Mouse (Mus musculus): ENCODE data around the gene Tmem38a. TPM values are rescaled to one million over a fixed set of nuclear protein-coding genes. Genes with fewer than 3 reads are reported as not detected.

Tmem38a gene
- polyA plus RNA-seq, 1 experiment from 2014 or later = 23.0 TPM

DNA sequence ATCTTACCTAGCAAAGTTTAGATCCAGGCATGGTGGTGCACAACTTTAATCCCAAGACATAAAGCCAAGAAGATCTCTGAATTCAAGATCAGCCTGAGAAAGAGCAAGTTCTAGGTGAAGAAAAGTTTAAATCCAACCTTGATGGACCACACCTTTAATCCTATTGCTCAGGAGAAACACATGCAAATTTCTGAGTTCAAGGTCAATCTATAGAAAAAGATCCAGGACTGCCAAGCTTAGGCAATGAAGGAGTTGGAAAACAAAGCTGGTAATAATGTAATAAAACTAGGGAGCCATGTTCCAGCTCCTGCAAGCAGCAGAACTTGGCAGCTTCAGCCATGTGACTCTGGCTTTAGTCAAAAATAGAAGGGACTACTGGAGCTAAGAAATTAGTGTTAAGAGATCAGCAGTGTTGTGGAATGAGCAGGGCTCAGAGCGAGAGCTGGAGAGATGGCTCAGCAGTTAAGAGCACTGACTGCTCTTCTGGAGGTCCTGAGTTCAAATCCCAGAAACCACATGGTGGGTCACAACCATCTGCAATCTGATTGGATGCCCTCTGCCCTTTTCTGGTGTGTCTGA is 10.7 kb upstream of the Tmem38a start:
- POLR2A ChIA-PET = interaction anchor here (0.6 to 0.8 kb wide), 2 partner anchors 215 to 1880 kb away, joined by 3 read pairs; no protein-coding TSS in a partner anchor
- no peak for DNase-seq (ENCODE audit: low read depth, low spot score)
- ATAC-seq = no peak
- in situ Hi-C loops (cut with MboI; ENCODE audit: low pct_unique_long_range_greater_than_20kb) = no loop called here
- no peaks in the 10 kb centered on the region for H3K27me3 ChIP-seq
- CTCF ChIA-PET = interaction anchor here (1.0 kb wide), 1 partner anchor 63 kb away, joined by 3 read pairs; no protein-coding TSS in a partner anchor
- no peak for TF ChIP-seq CTCF (IDR thresholded peaks at IDR 0.05)

DNA sequence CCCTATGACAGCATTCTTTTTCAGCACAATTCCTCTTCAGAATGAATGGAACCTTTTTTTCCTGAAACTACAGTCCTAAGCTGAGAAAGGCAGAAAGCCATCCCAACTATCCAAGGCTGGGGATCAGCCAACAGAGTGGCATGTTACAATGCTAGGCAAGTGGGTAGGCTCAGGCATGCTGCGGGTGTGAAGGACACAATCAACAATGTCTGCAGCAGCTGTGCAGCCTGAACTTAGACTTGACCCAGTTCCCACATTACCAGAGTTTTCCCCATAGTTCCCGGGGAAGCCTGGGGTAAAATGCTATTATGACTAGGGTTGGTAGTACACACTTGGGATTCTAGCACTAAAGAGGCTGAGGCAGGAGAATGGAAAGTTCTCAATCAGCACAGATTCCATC is 5.9 kb upstream of the Tmem38a start:
- POLR2A ChIA-PET = no interaction called here
- CTCF ChIA-PET = no interaction called here
- ATAC-seq (no peak), DNase-seq (ENCODE audit: low read depth, low spot score) (no peak)
- in situ Hi-C loops (cut with MboI; ENCODE audit: low pct_unique_long_range_greater_than_20kb) = no loop called here
- H3K27me3 ChIP-seq = no peaks in the 10 kb centered on the region
- no peak for TF ChIP-seq CTCF (IDR thresholded peaks at IDR 0.05)

DNA sequence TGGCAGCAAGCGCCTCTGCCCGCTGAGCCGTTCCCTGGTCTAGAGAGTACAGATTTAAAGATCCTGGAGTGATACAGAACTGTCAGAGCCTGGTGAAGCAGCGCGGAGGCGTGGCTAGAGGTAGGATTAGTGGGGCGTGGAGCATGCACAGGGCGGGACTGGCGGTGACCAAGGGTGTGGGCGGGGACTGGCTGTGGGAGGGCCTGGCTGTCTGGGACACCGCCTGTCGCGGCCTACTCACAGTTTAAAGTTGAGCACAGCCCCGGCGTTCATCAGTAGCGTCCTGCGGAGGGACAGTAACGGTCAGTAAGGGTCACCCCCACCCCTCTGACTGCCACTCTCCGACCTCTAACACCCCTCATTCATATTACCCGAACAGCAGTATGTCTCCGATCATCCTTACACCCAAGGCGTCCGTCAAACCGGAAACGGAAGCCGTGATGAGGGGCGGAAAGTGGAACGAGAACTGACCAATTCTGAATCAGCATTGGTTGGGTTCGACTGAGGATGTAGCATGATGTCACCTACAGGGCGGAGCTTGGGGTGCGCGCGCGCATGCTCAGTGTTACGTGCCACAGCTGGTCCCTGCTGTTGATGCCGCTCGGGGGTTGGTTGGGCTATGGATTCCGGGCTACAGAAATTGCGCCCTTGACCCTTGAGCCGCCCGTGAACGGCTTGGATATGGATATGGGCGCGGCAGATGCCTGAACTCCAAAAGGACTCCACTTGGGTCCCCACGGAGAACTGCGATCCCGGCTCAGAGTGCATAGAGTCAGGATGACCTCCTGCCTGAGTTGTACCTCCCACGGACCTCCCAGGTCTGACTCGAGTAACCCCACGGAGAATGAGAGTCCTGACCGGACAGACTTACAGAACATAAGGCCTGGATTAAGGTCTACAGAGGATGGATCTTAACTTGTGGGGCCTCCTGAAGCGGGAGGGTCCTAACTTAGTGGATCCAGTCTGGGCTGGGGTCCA is 933 bp upstream of the Tmem38a start, which contains the start of gene Smim7:
TSS of gene Smim7 (minus strand) at position 456 of the 978 bp plus-strand sequence.
- H3K27me3 ChIP-seq = no peaks in the 10 kb centered on the region
- POLR2A ChIA-PET = no interaction called here
- peak; percentile 95 for ATAC-seq
- in situ Hi-C loops (cut with MboI; ENCODE audit: low pct_unique_long_range_greater_than_20kb) = no loop called here
- TF ChIP-seq CTCF (IDR thresholded peaks at IDR 0.05) = no peak
- CTCF ChIA-PET = no interaction called here
- peak; percentile 97 for DNase-seq (ENCODE audit: low read depth, low spot score)

DNA sequence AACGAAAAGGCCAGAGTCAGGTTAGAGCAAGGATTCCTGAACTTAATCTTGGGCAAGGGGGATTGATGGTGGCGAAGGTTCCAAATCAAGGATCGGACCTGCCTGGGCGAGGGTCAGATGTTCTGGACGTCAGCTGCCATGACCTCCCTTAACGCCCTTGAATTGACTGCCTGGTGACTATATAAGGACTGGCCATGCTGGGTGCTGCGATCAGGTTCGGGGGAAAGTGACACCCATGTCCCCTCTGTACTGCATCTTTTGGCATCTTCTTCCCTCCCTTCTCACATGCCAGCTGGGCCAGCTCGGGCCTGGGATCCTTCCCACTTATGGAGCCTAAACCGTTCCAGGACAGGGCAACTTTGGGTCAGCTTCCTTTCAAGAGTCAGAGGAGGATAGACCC is 652 bp downstream of the Tmem38a start:
- ChIA-PET POLR2A (interaction anchor here (0.7 kb wide), 1 partner anchor 16 kb away, joined by 4 read pairs; no protein-coding TSS in a partner anchor), CTCF (no interaction called here)
- DNase-seq (ENCODE audit: low read depth, low spot score) = no peak
- in situ Hi-C loops (cut with MboI; ENCODE audit: low pct_unique_long_range_greater_than_20kb) = no loop called here
- H3K27me3 ChIP-seq = no peaks in the 10 kb centered on the region
- no peak for ATAC-seq
- TF ChIP-seq CTCF (IDR thresholded peaks at IDR 0.05) = no peak

DNA sequence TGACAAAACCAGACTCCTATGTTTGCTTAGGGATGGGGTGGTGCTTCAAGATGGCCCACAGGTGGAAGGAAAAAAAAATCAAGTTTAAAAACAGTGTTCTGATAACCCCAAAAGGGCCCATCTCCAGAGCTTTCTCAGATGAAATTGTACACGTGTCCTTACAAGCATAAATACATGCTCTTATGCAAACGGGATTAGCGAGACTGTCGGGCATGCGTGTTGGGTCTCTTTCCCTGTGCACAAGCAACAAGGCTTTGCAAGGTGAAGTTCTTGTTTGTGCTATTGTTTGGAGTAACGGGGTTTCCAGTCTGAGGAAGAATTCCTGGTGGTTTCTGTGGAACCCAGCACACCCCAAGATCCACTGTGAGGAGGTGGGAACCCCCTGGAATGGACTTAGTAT is 1.6 kb downstream of the Tmem38a start:
- TF ChIP-seq CTCF (IDR thresholded peaks at IDR 0.05) = no peak
- in situ Hi-C loops (cut with MboI; ENCODE audit: low pct_unique_long_range_greater_than_20kb) = no loop called here
- H3K27me3 ChIP-seq = no peaks in the 10 kb centered on the region
- ChIA-PET POLR2A (interaction anchor here (0.6 to 0.7 kb wide), 2 partner anchors 15 to 310 kb away, joined by 3 to 4 read pairs; no protein-coding TSS in a partner anchor), CTCF (no interaction called here)
- DNase-seq (ENCODE audit: low read depth, low spot score) (no peak), ATAC-seq (no peak)

DNA sequence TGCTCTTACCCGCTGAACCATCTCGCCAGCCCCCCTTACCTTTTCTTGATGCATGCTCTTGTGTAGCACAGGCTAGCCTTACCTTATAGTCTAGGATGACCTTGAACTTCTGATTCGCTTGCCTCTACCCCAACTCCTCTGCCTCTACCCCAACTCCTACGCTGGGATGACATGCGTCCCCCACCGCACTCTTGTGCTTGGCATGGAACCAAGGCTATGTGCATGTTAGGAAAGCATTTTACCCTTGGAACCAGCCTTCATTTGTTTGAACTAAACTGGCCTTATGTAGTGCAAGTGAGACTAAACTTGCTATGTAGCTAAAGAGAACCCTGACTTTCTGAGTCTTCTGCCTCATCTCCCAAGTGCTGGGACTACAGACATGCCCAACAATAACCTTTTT is 4.1 kb downstream of the Tmem38a start:
- DNase-seq (ENCODE audit: low read depth, low spot score) = no peak
- in situ Hi-C loops (cut with MboI; ENCODE audit: low pct_unique_long_range_greater_than_20kb) = no loop called here
- POLR2A ChIA-PET = no interaction called here
- H3K27me3 ChIP-seq = no peaks in the 10 kb centered on the region
- TF ChIP-seq CTCF (IDR thresholded peaks at IDR 0.05) = no peak
- ATAC-seq = no peak
- CTCF ChIA-PET = interaction anchor here (0.7 kb wide), 1 partner anchor 256 kb away, joined by 3 read pairs; no protein-coding TSS in a partner anchor

DNA sequence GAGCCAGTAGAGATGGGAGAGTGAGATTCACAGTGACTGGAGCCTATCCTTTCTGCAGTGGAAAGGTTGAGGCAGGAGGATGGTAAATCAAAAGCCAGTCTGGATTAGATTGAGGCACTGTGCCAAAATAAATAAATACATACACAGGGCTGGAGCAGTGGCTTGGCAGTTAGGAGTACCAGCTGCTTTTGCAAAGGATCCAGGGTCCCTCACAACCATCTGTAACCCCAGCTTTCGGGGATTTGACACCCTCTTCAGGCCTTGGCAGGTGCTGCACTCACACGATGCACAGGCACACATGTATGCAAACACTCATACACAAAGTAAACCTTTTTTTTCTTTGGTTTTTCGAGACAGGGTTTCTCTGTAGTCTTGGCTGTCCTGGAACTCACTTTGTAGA is 5.4 kb downstream of the Tmem38a start:
- H3K27me3 ChIP-seq = no peaks in the 10 kb centered on the region
- ChIA-PET POLR2A (no interaction called here), CTCF (interaction anchor here (0.9 kb wide), 1 partner anchor 10 kb away, joined by 3 read pairs; no protein-coding TSS in a partner anchor)
- DNase-seq (ENCODE audit: low read depth, low spot score) (no peak), ATAC-seq (no peak)
- TF ChIP-seq CTCF (IDR thresholded peaks at IDR 0.05) = no peak
- in situ Hi-C loops (cut with MboI; ENCODE audit: low pct_unique_long_range_greater_than_20kb) = no loop called here

DNA sequence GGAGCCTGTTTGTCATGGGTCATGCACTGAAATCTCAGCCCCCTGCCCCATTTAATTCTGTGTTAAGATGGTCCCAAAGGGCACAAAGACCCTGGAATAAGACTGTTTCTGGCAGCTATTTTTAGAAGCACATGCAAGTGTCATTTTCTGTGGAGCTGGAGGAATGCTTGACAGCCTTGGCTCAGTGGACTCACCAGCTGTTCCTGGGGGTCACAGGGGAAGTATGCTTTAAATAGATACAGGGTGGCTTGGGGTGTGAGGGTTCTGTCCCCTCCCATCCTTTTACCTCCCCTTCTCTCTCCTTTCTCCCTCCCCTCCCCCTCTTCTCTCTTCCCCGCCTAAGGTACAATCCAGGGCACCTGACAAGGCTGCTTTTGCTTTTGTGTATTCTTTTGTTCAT is 6.1 kb downstream of the Tmem38a start:
- CTCF ChIA-PET = interaction anchor here (0.9 kb wide), 1 partner anchor 10 kb away, joined by 3 read pairs; no protein-coding TSS in a partner anchor
- no peaks in the 10 kb centered on the region for H3K27me3 ChIP-seq
- POLR2A ChIA-PET = no interaction called here
- TF ChIP-seq CTCF (IDR thresholded peaks at IDR 0.05) = no peak
- in situ Hi-C loops (cut with MboI; ENCODE audit: low pct_unique_long_range_greater_than_20kb) = no loop called here
- no peak for ATAC-seq
- no peak for DNase-seq (ENCODE audit: low read depth, low spot score)

DNA sequence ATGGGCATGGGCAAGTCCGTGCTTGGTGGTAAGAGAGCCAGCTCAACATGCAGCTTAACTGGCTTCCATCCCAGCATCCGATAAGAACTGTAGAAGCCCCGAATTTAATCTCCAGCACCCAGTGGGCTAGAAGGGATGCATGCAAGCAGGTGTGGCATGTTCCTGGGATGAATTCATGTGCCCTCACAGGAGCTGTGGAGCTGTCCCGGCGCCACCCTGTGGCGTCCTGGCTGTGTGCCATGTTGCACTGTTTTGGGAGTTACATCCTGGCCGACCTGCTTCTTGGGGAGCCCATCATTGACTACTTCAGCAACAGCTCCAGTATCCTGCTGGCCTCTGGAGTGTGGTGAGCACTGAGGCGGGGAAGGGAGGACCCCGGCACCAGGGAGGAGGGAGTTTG is 7.5 kb downstream of the Tmem38a start:
- ChIA-PET CTCF (interaction anchor here (1.2 to 1.5 kb wide), 2 partner anchors 10 to 12 kb away, joined by 4 read pairs; no protein-coding TSS in a partner anchor), POLR2A (interaction anchor here (0.6 kb wide), 1 partner anchor 195 kb away, joined by 3 read pairs; no protein-coding TSS in a partner anchor)
- DNase-seq (ENCODE audit: low read depth, low spot score) (no peak), ATAC-seq (no peak)
- in situ Hi-C loops (cut with MboI; ENCODE audit: low pct_unique_long_range_greater_than_20kb) = no loop called here
- no peak for TF ChIP-seq CTCF (IDR thresholded peaks at IDR 0.05)
- H3K27me3 ChIP-seq = no peaks in the 10 kb centered on the region

DNA sequence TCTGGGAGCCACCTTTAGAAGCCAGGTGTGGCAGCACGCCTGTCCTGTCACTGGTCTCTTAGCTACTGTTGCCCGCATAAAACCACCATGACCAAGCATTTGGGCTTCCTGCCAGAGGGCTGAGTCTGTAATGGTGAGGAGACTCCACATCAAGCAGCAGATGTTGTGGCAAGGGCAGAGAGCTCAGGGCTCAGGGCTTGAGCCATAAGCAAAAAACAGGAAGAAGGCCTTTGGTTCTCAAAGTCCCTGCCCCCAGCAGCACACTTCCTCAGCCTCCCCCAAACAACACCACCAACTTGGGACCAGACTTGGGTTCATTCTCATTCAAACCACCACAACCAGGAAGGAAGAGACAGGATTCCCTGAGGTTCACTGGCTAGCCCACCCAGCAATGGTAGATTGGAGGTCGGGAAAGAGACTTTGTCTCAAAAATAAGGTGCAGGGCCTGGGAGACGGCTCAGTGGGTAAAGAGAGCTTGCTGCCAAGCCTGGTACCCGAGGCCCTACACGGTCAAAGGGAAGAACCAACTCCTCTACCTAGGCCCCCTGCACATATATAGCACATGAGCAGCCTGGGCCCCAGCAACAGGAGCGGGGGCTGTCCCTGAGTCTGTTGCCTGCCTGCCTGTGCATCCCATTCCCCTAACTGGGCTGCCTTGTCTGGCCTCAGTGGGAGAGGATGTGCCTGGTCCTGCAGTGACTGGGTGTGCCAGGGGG is 11.4 kb downstream of the Tmem38a start:
- ChIA-PET POLR2A (no interaction called here), CTCF (no interaction called here)
- peak; percentile 34 for ATAC-seq
- in situ Hi-C loops (cut with MboI; ENCODE audit: low pct_unique_long_range_greater_than_20kb) = no loop called here
- TF ChIP-seq CTCF (IDR thresholded peaks at IDR 0.05) = no peak
- H3K27me3 ChIP-seq = no peaks in the 10 kb centered on the region
- no peak for DNase-seq (ENCODE audit: low read depth, low spot score)

All from Patski (cell line).